24 mouse cellular contexts compared by ENCODE assay signal in the genomic region with DNA sequence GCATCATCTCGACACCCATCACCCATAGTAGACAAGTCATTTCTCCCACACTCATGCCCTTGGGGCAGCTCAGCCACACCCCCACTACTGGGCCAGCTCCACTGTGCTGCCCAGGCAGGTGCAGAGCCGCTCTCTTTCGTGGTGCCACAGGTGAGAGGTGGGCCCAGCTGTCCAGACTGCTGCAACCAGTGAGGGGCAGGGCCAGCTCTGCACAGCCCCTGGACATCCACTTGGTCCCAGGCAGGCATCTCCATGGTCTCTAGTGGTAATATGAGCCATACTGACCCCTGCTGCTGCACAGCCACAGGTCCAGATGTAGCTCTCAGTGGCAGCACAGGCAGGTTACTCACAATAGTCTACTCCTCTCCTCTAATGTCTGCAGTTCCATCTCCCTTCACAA. TPM values are rescaled to one million over a fixed set of nuclear protein-coding genes. Genes with fewer than 3 reads are reported as not detected.
DNase-seq lines count a peak whose midpoint lies in the region; ATAC-seq and TF ChIP-seq lines count a peak whose summit lies in the region.
"Had no signal": no experiment of that assay in that cellular context is flagged by ENCODE, and none has a peak within 500 bp of the region (broad histone marks: within the 10 kb centered on the region; RNA-seq: fewer than 3 reads in every experiment).

No protein-coding gene starts in this region.

- no peak overlapping the region for H3K4me3 ChIP-seq in forebrain, embryonic 15.5 days
- no peak overlapping the region for H3K4me3 ChIP-seq in forebrain, embryonic 11.5 days (ENCODE audit: low read depth, low read length)
- H3K4me3 ChIP-seq in kidney, embryonic 14.5 days (ENCODE audit: low read length) = no peak overlapping the region
- no peak overlapping the region for H3K4me3 ChIP-seq in midbrain, embryonic 13.5 days (replicated peaks)
- no peak overlapping the region for H3K4me3 ChIP-seq in midbrain, postnatal 0 days (ENCODE audit: low read depth, low read length)
- H3K4me3 ChIP-seq: left cerebral cortex, adult 2 months; myocyte; stomach, embryonic 15.5 days had no signal

- H3K4me1 ChIP-seq in forebrain, embryonic 15.5 days = no peaks in the 10 kb centered on the region
- no peaks in the 10 kb centered on the region for H3K4me1 ChIP-seq in forebrain, embryonic 11.5 days (replicated peaks; ENCODE audit: control insufficient read depth, insufficient read depth, low read length)
- no peaks in the 10 kb centered on the region for H3K4me1 ChIP-seq in kidney, embryonic 14.5 days (ENCODE audit: control insufficient read depth, insufficient read depth, low read length)
- H3K4me1 ChIP-seq in midbrain, embryonic 13.5 days (replicated peaks) = no peaks in the 10 kb centered on the region
- no peaks in the 10 kb centered on the region for H3K4me1 ChIP-seq in midbrain, postnatal 0 days (ENCODE audit: insufficient read depth, low read length)
- H3K4me1 ChIP-seq: stomach, embryonic 15.5 days had no signal

- no peak overlapping the region for H3K4me2 ChIP-seq in forebrain, embryonic 15.5 days (replicated peaks)
- H3K4me2 ChIP-seq in forebrain, embryonic 11.5 days (ENCODE audit: low read depth, low read length, severe bottlenecking) = no peak overlapping the region
- no peak overlapping the region for H3K4me2 ChIP-seq in kidney, embryonic 14.5 days (replicated peaks; ENCODE audit: low read depth, low read length)
- no peak overlapping the region for H3K4me2 ChIP-seq in midbrain, embryonic 13.5 days (replicated peaks)
- H3K4me2 ChIP-seq in midbrain, postnatal 0 days (ENCODE audit: low read depth, low read length, poor library complexity, severe bottlenecking) = no peak overlapping the region
- H3K4me2 ChIP-seq: stomach, embryonic 15.5 days had no signal

- ATAC-seq in forebrain, embryonic 15.5 days (replicated peaks) = 0 out of 2 replicates have a peak, but pooled peaks have one; percentile 39
- ATAC-seq in forebrain, embryonic 11.5 days (replicated peaks; ENCODE audit: low FRiP score) = no peak
- ATAC-seq in kidney, embryonic 14.5 days (ENCODE audit: low FRiP score, low TSS enrichment) = peak; percentile 55
- ATAC-seq in midbrain, embryonic 13.5 days = peak; percentile 38; the same call in 1 of the 2 replicates
- no peak for ATAC-seq in midbrain, postnatal 0 days (ENCODE audit: low FRiP score)
- peak; percentile 28; the same call in 1 of the 2 replicates for ATAC-seq in megakaryocyte-erythroid progenitor cell, adult 5-6 weeks (replicated peaks; ENCODE audit: low FRiP score, low TSS enrichment, poor library complexity, severe bottlenecking)
- ATAC-seq: inflammation-experienced regulatory T-cells, adult 6 months; liver, postnatal 0 days had no signal

- no peaks in the 10 kb centered on the region for H3K36me3 ChIP-seq in forebrain, embryonic 15.5 days
- no peaks in the 10 kb centered on the region for H3K36me3 ChIP-seq in forebrain, embryonic 11.5 days (ENCODE audit: control insufficient read depth, insufficient read depth, low read length)
- H3K36me3 ChIP-seq in kidney, embryonic 14.5 days (ENCODE audit: control insufficient read depth, insufficient read depth, low read length) = no peaks in the 10 kb centered on the region; the same call in 1 of the 2 replicates
- no peaks in the 10 kb centered on the region for H3K36me3 ChIP-seq in midbrain, embryonic 13.5 days
- H3K36me3 ChIP-seq in midbrain, postnatal 0 days (ENCODE audit: insufficient read depth, low read length) = 0 out of 2 replicates have a peak, but pooled peaks cover 2% of the 10 kb centered on the region
- H3K36me3 ChIP-seq: stomach, embryonic 15.5 days had no signal

- no peak for TF ChIP-seq CTCF in midbrain, postnatal 0 days (IDR thresholded peaks at IDR 0.05)

- no peak for DNase-seq in forebrain, embryonic 11.5 days (ENCODE audit: low spot score)
- no peak for DNase-seq in kidney, adult 11 months
- no peak for DNase-seq in midbrain, postnatal 0 days (ENCODE audit: low spot score)
- DNase-seq in adipocyte (ENCODE audit: low spot score) = no peak
- DNase-seq: adrenal gland, adult 2 months; cerebellum, postnatal 10 days; gastrocnemius, postnatal 14 days; kidney, postnatal 25 days; liver, postnatal 0 days; lung, postnatal 36 days; right cerebral cortex, adult 18-20 months; thymus, postnatal 14 days had no signal

- 85% methylated on average over 3 of the region's 3 CpGs for WGBS in forebrain, embryonic 15.5 days
- WGBS in forebrain, embryonic 11.5 days = 82% methylated on average over 3 of the region's 3 CpGs
- 84% methylated on average over 3 of the region's 3 CpGs for WGBS in kidney, embryonic 14.5 days
- 91% methylated on average over 3 of the region's 3 CpGs for WGBS in midbrain, embryonic 13.5 days
- 88% methylated on average over 3 of the region's 3 CpGs for WGBS in midbrain, postnatal 0 days

- no peaks in the 10 kb centered on the region for H3K9me3 ChIP-seq in forebrain, embryonic 15.5 days
- no peaks in the 10 kb centered on the region for H3K9me3 ChIP-seq in forebrain, embryonic 11.5 days (ENCODE audit: control insufficient read depth, low read length)
- no peaks in the 10 kb centered on the region for H3K9me3 ChIP-seq in kidney, embryonic 14.5 days (ENCODE audit: control insufficient read depth, low read length)
- H3K9me3 ChIP-seq in midbrain, embryonic 13.5 days = no peaks in the 10 kb centered on the region
- H3K9me3 ChIP-seq in midbrain, postnatal 0 days (ENCODE audit: low read length) = no peaks in the 10 kb centered on the region
- H3K9me3 ChIP-seq: stomach, embryonic 15.5 days had no signal

- H3K27ac ChIP-seq in forebrain, embryonic 15.5 days (replicated peaks) = no peak overlapping the region
- H3K27ac ChIP-seq in forebrain, embryonic 11.5 days (ENCODE audit: low read depth, low read length) = no peak overlapping the region
- H3K27ac ChIP-seq in kidney, embryonic 14.5 days (ENCODE audit: low read depth, low read length) = no peak overlapping the region
- H3K27ac ChIP-seq in midbrain, embryonic 13.5 days = no peak overlapping the region
- H3K27ac ChIP-seq in midbrain, postnatal 0 days (ENCODE audit: low read depth, low read length) = no peak overlapping the region
- H3K27ac ChIP-seq: left cerebral cortex, adult 2 months; stomach, embryonic 15.5 days had no signal

- 0 out of 2 replicates have a peak, but pooled peaks cover 3% of the 10 kb centered on the region for H3K27me3 ChIP-seq in forebrain, embryonic 15.5 days
- no peaks in the 10 kb centered on the region for H3K27me3 ChIP-seq in forebrain, embryonic 11.5 days (ENCODE audit: control insufficient read depth, insufficient read depth, low read length)
- no peaks in the 10 kb centered on the region for H3K27me3 ChIP-seq in kidney, embryonic 14.5 days (ENCODE audit: control insufficient read depth, insufficient read depth, low read length)
- peaks cover 8% of the 10 kb centered on the region; the same call in 1 of the 2 replicates for H3K27me3 ChIP-seq in midbrain, embryonic 13.5 days
- H3K27me3 ChIP-seq in midbrain, postnatal 0 days (ENCODE audit: insufficient read depth, low read length) = no peaks in the 10 kb centered on the region
- H3K27me3 ChIP-seq: CH12.LX had no signal

- no peak overlapping the region for H3K9ac ChIP-seq in forebrain, embryonic 15.5 days (replicated peaks)
- H3K9ac ChIP-seq in forebrain, embryonic 11.5 days (ENCODE audit: low read length) = no peak overlapping the region
- no peak overlapping the region for H3K9ac ChIP-seq in kidney, embryonic 14.5 days (ENCODE audit: low read depth, low read length)
- no peak overlapping the region for H3K9ac ChIP-seq in midbrain, embryonic 13.5 days (replicated peaks)
- H3K9ac ChIP-seq in midbrain, postnatal 0 days (replicated peaks; ENCODE audit: low read length, poor library complexity, severe bottlenecking) = no peak overlapping the region
- H3K9ac ChIP-seq: liver, postnatal 0 days; stomach, embryonic 15.5 days had no signal

RNA-seq across cellular contexts. Expression of a gene that starts 27.4 kb away (rescaled TPM):
- not detected in 2 replicates for polyA plus RNA-seq in forebrain, embryonic 15.5 days (2015; fragmentation: Nextera tagmentation; extraction: Ambion mirVana)
- polyA plus RNA-seq in forebrain, embryonic 11.5 days (2014; fragmentation: Nextera tagmentation; extraction: Ambion mirVana) = 0.29 and 0.32 TPM in 2 replicates
- not detected in 2 replicates for polyA plus RNA-seq in kidney, embryonic 14.5 days (2014; fragmentation: Nextera tagmentation; extraction: Ambion mirVana)
- not detected in 2 replicates for polyA plus RNA-seq in midbrain, embryonic 13.5 days (2015; fragmentation: Nextera tagmentation; extraction: Ambion mirVana)
- total RNA-seq in midbrain, postnatal 0 days (2014; rRNA removed) = 0.27 TPM in 1 of 2 replicates, not detected in the other
- polyA plus RNA-seq in midbrain, postnatal 0 days (2015; fragmentation: Nextera tagmentation; extraction: Ambion mirVana) = 0.31 and 0.39 TPM in 2 replicates
- not detected in 2 replicates for total RNA-seq in megakaryocyte-erythroid progenitor cell, adult 5-6 weeks (2014; fragmentation: Nextera tagmentation)
- not detected in 2 replicates for total RNA-seq in megakaryocyte-erythroid progenitor cell, adult 5-6 weeks (2017)
- total RNA-seq: adrenal gland, adult 2 months; CH12.LX; gastrocnemius, postnatal 14 days; heart, adult 8-10 months; left cerebral cortex, adult 2 months had no signal
- polyA plus RNA-seq: heart, postnatal 0 days; inflammation-experienced regulatory T-cells, adult 6 months; limb, embryonic 14.5 days; liver, postnatal 0 days; myocyte; stomach, embryonic 15.5 days had no signal

RNA-seq across cellular contexts. Expression of a gene that starts 33.9 kb away (rescaled TPM):
- polyA plus RNA-seq in forebrain, embryonic 15.5 days (2015; fragmentation: Nextera tagmentation; extraction: Ambion mirVana) = 161 and 168 TPM in 2 replicates
- polyA plus RNA-seq in forebrain, embryonic 11.5 days (2014; fragmentation: Nextera tagmentation; extraction: Ambion mirVana) = 115 and 128 TPM in 2 replicates
- polyA plus RNA-seq in kidney, embryonic 14.5 days (2014; fragmentation: Nextera tagmentation; extraction: Ambion mirVana) = 85.1 and 91.4 TPM in 2 replicates
- polyA plus RNA-seq in midbrain, embryonic 13.5 days (2015; fragmentation: Nextera tagmentation; extraction: Ambion mirVana) = 163 TPM in 2 replicates
- total RNA-seq in midbrain, postnatal 0 days (2014; rRNA removed) = 83.6 and 116 TPM in 2 replicates
- 231 and 234 TPM in 2 replicates for polyA plus RNA-seq in midbrain, postnatal 0 days (2015; fragmentation: Nextera tagmentation; extraction: Ambion mirVana)
- total RNA-seq in megakaryocyte-erythroid progenitor cell, adult 5-6 weeks (2014; fragmentation: Nextera tagmentation) = 48.4 and 50.3 TPM in 2 replicates
- total RNA-seq in megakaryocyte-erythroid progenitor cell, adult 5-6 weeks (2017) = 136 and 147 TPM in 2 replicates

RNA-seq across cellular contexts. Expression of a gene that starts 44.5 kb away (rescaled TPM):
- 0.24 TPM in 2 replicates for polyA plus RNA-seq in forebrain, embryonic 15.5 days (2015; fragmentation: Nextera tagmentation; extraction: Ambion mirVana)
- polyA plus RNA-seq in forebrain, embryonic 11.5 days (2014; fragmentation: Nextera tagmentation; extraction: Ambion mirVana) = 1.1 and 1.6 TPM in 2 replicates
- 5.0 and 8.3 TPM in 2 replicates for polyA plus RNA-seq in kidney, embryonic 14.5 days (2014; fragmentation: Nextera tagmentation; extraction: Ambion mirVana)
- polyA plus RNA-seq in midbrain, embryonic 13.5 days (2015; fragmentation: Nextera tagmentation; extraction: Ambion mirVana) = 0.41 and 0.50 TPM in 2 replicates
- 1.0 and 2.5 TPM in 2 replicates for total RNA-seq in midbrain, postnatal 0 days (2014; rRNA removed)
- polyA plus RNA-seq in midbrain, postnatal 0 days (2015; fragmentation: Nextera tagmentation; extraction: Ambion mirVana) = 0.44 and 0.58 TPM in 2 replicates
- 0.09 and 0.27 TPM in 2 replicates for total RNA-seq in megakaryocyte-erythroid progenitor cell, adult 5-6 weeks (2014; fragmentation: Nextera tagmentation)
- 1.2 TPM in 1 of 2 replicates, not detected in the other for total RNA-seq in megakaryocyte-erythroid progenitor cell, adult 5-6 weeks (2017)
- polyA plus RNA-seq: liver, postnatal 0 days had no signal

RNA-seq across cellular contexts. Expression of a gene that starts 46.8 kb away (rescaled TPM):
- 5.7 and 6.5 TPM in 2 replicates for polyA plus RNA-seq in forebrain, embryonic 15.5 days (2015; fragmentation: Nextera tagmentation; extraction: Ambion mirVana)
- 26.0 and 32.2 TPM in 2 replicates for polyA plus RNA-seq in forebrain, embryonic 11.5 days (2014; fragmentation: Nextera tagmentation; extraction: Ambion mirVana)
- polyA plus RNA-seq in kidney, embryonic 14.5 days (2014; fragmentation: Nextera tagmentation; extraction: Ambion mirVana) = 11.0 and 19.9 TPM in 2 replicates
- polyA plus RNA-seq in midbrain, embryonic 13.5 days (2015; fragmentation: Nextera tagmentation; extraction: Ambion mirVana) = 4.7 and 5.7 TPM in 2 replicates
- 1.9 and 2.6 TPM in 2 replicates for total RNA-seq in midbrain, postnatal 0 days (2014; rRNA removed)
- 1.4 and 1.8 TPM in 2 replicates for polyA plus RNA-seq in midbrain, postnatal 0 days (2015; fragmentation: Nextera tagmentation; extraction: Ambion mirVana)
- 22.9 and 27.8 TPM in 2 replicates for total RNA-seq in megakaryocyte-erythroid progenitor cell, adult 5-6 weeks (2014; fragmentation: Nextera tagmentation)
- total RNA-seq in megakaryocyte-erythroid progenitor cell, adult 5-6 weeks (2017) = 11.0 and 15.6 TPM in 2 replicates

Comparison
In these comparisons a context has a peak if more than half of its experiments do, and no peak if none do; other contexts are left out.
1. ATAC-seq: peak in forebrain, embryonic 15.5 days (single experiment), kidney, embryonic 14.5 days (single experiment), midbrain, embryonic 13.5 days (single experiment) and megakaryocyte-erythroid progenitor cell, adult 5-6 weeks (single experiment); none in forebrain, embryonic 11.5 days (single experiment) and midbrain, postnatal 0 days (single experiment).